Mouse (Mus musculus): Measurements from ENCODE around the gene Dner. TPM values are rescaled to one million over a fixed set of nuclear protein-coding genes. Genes with fewer than 3 reads are reported as not detected.
A peak's percentile ranks its signal among the peaks of the same experiment; 100 is the strongest.

Gene Dner
- polyA plus RNA-seq (2014; fragmentation: Nextera tagmentation; extraction: Ambion mirVana): 241 and 244 TPM in 2 replicates

DNA sequence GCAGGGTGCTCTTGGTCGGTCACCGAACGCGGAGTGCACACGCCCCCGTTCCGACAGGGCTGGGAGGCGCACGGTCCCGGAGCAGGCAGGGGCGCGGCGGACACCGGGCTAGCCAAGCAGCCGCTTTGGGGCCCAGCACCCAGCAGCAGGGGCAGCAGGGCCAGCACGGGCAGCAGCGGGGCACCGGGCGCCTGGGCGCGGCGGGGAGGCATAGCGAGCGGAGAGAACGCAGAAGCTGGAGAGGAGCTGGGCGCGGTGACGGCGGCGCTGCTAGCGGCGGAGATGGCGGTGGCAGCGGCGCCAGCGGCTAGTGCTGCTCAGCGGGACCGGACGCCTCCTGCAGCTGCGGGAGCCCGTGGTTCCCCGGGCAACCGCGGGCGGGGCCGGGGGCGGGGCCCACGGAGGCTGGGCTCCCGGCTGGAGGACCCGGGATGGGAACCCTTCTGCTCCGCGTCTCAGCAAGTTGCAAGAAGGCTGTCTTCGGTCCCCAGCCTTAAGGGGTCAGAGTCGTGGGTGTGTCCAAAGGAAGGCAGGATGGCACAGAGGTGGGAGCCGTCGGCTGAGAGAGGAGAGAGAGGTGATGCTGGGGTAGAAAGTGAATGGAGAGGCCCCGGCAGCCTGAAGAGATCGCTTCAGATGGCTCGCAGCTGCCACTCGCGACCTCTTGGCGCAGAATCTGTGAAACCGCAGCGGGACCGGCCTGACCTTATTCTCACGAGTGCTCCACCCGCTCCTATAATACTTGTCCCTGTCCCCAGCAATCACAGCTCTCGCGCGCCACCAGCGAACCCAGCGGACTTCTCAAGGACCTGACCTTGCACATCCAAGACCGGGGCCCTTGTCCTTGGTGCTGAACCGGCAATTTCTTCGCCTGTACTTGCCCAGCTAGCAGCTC lies at the start of gene Dner:
Dner (minus strand) TSS at position 705 of the 895 bp plus-strand sequence.
- H3K4me3 ChIP-seq (replicated peaks; ENCODE audit: low read depth, low read length): peak within 1 kb of the TSS; percentile 91
- DNase-seq (peak; percentile 90), ATAC-seq (ENCODE audit: low FRiP score, low TSS enrichment) (peak; percentile 89)
- peak within 1 kb of the TSS; percentile 95 for H3K27ac ChIP-seq (replicated peaks; ENCODE audit: low read depth, low read length)
- peak within 1 kb of the TSS; percentile 95 for H3K9ac ChIP-seq (replicated peaks; ENCODE audit: low read length)
- H3K4me2 ChIP-seq (ENCODE audit: low read length): peak within 1 kb of the TSS; percentile 75
- H3K36me3 ChIP-seq (ENCODE audit: control insufficient read depth, insufficient read depth, low read length): no peaks in the 10 kb centered on the region
- under 1% methylated on average over 74 of the region's 75 CpGs for WGBS
- peaks cover 28% of the 10 kb centered on the region for H3K4me1 ChIP-seq (ENCODE audit: control insufficient read depth, insufficient read depth, low read length)
- H3K27me3 ChIP-seq (ENCODE audit: control insufficient read depth, insufficient read depth, low read length): no peaks in the 10 kb centered on the region
- no peaks in the 10 kb centered on the region for H3K9me3 ChIP-seq (ENCODE audit: control insufficient read depth, low read length)

DNA sequence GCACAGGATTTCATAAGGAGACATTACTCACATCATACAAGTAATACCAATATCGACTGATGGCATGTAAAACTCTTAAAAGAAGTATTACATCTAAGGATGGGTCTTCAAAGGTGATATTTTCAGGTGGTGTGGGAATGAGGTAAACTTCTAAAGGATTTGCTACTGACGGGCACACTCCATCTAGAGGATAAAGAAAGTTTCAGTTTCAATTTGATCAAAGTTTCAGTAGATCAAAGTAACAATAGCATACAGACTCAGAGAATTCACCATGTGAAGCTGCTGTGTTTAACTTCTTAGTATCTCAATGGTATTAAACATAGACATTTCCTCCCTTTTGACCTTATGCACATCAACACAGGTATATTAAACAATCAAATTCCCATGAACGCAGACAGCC lies 46.1 kb upstream of the Dner start:
- Histone ChIP-seq H3K9me3 (ENCODE audit: control insufficient read depth, low read length) (no peaks in the 10 kb centered on the region), H3K4me1 (ENCODE audit: control insufficient read depth, insufficient read depth, low read length) (no peaks in the 10 kb centered on the region), H3K4me3 (replicated peaks; ENCODE audit: low read depth, low read length) (no peak overlapping the region), H3K36me3 (ENCODE audit: control insufficient read depth, insufficient read depth, low read length) (peaks cover 74% of the 10 kb centered on the region), H3K27ac (replicated peaks; ENCODE audit: low read depth, low read length) (no peak overlapping the region), H3K27me3 (ENCODE audit: control insufficient read depth, insufficient read depth, low read length) (no peaks in the 10 kb centered on the region), H3K9ac (replicated peaks; ENCODE audit: low read length) (no peak overlapping the region), H3K4me2 (ENCODE audit: low read length) (no peak overlapping the region)
- WGBS: 92% methylated on average over 3 of the region's 3 CpGs
- ATAC-seq (ENCODE audit: low FRiP score, low TSS enrichment) (no peak), DNase-seq (no peak)

DNA sequence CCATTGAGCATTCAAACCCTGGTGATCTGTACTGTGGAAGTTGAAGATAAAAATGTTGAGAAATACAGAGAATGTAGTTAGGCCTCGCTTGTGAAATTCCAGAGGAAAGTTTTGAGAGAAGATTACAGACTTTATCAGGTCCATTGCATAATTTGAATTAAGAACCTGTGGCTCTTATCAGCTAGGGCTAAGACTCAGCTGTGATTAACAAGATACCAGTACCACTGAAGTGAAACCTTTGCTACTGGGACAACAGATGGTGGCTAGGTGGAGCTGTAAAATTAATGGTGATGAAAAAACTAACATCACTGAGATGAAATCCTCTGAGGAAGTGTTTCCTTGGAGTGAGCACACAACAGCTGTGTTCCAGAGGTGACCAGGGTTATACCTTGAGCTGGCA lies 44.1 kb upstream of the Dner start:
- Histone ChIP-seq H3K27ac (replicated peaks; ENCODE audit: low read depth, low read length) (no peak overlapping the region), H3K4me2 (ENCODE audit: low read length) (no peak overlapping the region), H3K4me1 (ENCODE audit: control insufficient read depth, insufficient read depth, low read length) (no peaks in the 10 kb centered on the region), H3K4me3 (replicated peaks; ENCODE audit: low read depth, low read length) (no peak overlapping the region), H3K36me3 (ENCODE audit: control insufficient read depth, insufficient read depth, low read length) (peaks cover 72% of the 10 kb centered on the region), H3K27me3 (ENCODE audit: control insufficient read depth, insufficient read depth, low read length) (no peaks in the 10 kb centered on the region), H3K9me3 (ENCODE audit: control insufficient read depth, low read length) (no peaks in the 10 kb centered on the region), H3K9ac (replicated peaks; ENCODE audit: low read length) (no peak overlapping the region)
- ATAC-seq (ENCODE audit: low FRiP score, low TSS enrichment) (no peak), DNase-seq (no peak)
- WGBS: 100% methylated on average over 1 of the region's 1 CpGs

DNA sequence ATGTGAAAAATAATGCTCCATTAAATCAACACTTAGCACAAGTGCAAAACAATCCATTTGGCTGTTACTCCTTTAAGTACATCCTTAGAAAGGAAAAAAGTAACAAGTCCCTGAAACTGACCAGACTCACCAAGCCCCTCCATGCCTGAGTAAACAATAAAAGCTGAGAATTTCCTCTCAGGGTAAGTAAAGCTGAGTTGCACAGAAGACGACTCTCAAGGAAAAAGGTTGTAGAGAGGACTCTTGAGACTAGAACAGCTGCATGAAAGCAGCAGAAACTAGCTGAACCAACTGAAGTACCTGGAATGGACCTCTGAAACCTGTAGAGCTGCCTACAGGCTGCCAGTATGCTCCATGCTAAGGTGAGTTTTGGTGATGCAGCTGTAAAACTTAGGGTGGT lies 41.1 kb upstream of the Dner start:
- H3K4me3 ChIP-seq (replicated peaks; ENCODE audit: low read depth, low read length): no peak overlapping the region
- no peak overlapping the region for H3K27ac ChIP-seq (replicated peaks; ENCODE audit: low read depth, low read length)
- no peak overlapping the region for H3K9ac ChIP-seq (replicated peaks; ENCODE audit: low read length)
- H3K36me3 ChIP-seq (ENCODE audit: control insufficient read depth, insufficient read depth, low read length): peaks cover 63% of the 10 kb centered on the region
- H3K4me1 ChIP-seq (ENCODE audit: control insufficient read depth, insufficient read depth, low read length): no peaks in the 10 kb centered on the region
- no peak overlapping the region for H3K4me2 ChIP-seq (ENCODE audit: low read length)
- H3K27me3 ChIP-seq (ENCODE audit: control insufficient read depth, insufficient read depth, low read length): no peaks in the 10 kb centered on the region
- ATAC-seq (ENCODE audit: low FRiP score, low TSS enrichment): no peak
- H3K9me3 ChIP-seq (ENCODE audit: control insufficient read depth, low read length): no peaks in the 10 kb centered on the region
- WGBS: 61% methylated on average over 1 of the region's 1 CpGs
- no peak for DNase-seq

DNA sequence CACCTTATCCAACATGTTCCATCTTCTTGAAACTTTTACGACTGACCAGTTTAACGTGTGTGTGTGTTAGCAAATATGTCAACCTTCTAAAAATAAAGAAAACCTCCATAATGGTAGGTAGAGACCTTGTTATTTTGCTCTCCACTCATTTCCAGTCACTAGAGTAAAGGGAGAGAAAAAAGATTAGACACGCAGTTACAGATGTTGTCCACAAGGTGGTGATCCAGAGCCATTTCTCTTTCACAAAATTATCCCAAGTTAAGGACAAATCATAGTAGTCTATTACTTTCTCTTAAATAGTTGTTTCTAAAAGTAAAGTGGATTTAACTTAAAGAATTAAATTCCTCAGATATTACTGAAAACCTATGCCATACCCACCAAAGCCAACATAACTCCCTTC lies 37.8 kb upstream of the Dner start:
- Histone ChIP-seq H3K9me3 (ENCODE audit: control insufficient read depth, low read length) (no peaks in the 10 kb centered on the region), H3K4me2 (ENCODE audit: low read length) (no peak overlapping the region), H3K36me3 (ENCODE audit: control insufficient read depth, insufficient read depth, low read length) (peaks cover 60% of the 10 kb centered on the region), H3K4me3 (replicated peaks; ENCODE audit: low read depth, low read length) (no peak overlapping the region), H3K27me3 (ENCODE audit: control insufficient read depth, insufficient read depth, low read length) (no peaks in the 10 kb centered on the region), H3K9ac (replicated peaks; ENCODE audit: low read length) (no peak overlapping the region), H3K27ac (replicated peaks; ENCODE audit: low read depth, low read length) (no peak overlapping the region), H3K4me1 (ENCODE audit: control insufficient read depth, insufficient read depth, low read length) (no peaks in the 10 kb centered on the region)
- 67% methylated on average over 3 of the region's 3 CpGs for WGBS
- peak; percentile 68 for DNase-seq
- ATAC-seq (ENCODE audit: low FRiP score, low TSS enrichment): no peak

DNA sequence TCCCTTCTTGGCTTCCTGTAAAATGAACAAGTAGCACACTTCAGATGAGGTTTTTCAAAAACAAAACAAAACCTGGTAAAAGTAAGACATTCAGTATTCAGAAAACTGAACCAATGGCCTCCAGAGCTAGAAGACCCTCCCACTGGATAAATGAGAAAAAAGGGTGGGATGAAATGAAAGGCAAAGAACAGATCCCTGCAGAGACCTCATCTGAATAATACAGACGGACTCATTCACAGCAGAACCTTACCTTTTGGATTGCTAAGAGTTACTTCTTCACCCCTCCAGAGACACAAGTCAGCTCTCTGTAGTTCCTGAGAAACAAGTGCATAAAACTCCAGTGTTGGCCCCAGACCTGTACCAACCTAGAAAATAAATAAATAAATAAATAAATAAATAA lies 35.7 kb upstream of the Dner start:
- H3K9ac ChIP-seq (replicated peaks; ENCODE audit: low read length): no peak overlapping the region
- no peak for DNase-seq
- WGBS: 70% methylated on average over 1 of the region's 1 CpGs
- no peak overlapping the region for H3K4me2 ChIP-seq (ENCODE audit: low read length)
- no peak for ATAC-seq (ENCODE audit: low FRiP score, low TSS enrichment)
- H3K27ac ChIP-seq (replicated peaks; ENCODE audit: low read depth, low read length): no peak overlapping the region
- no peaks in the 10 kb centered on the region for H3K9me3 ChIP-seq (ENCODE audit: control insufficient read depth, low read length)
- H3K4me3 ChIP-seq (replicated peaks; ENCODE audit: low read depth, low read length): no peak overlapping the region
- no peaks in the 10 kb centered on the region for H3K4me1 ChIP-seq (ENCODE audit: control insufficient read depth, insufficient read depth, low read length)
- peaks cover 54% of the 10 kb centered on the region for H3K36me3 ChIP-seq (ENCODE audit: control insufficient read depth, insufficient read depth, low read length)
- H3K27me3 ChIP-seq (ENCODE audit: control insufficient read depth, insufficient read depth, low read length): no peaks in the 10 kb centered on the region

DNA sequence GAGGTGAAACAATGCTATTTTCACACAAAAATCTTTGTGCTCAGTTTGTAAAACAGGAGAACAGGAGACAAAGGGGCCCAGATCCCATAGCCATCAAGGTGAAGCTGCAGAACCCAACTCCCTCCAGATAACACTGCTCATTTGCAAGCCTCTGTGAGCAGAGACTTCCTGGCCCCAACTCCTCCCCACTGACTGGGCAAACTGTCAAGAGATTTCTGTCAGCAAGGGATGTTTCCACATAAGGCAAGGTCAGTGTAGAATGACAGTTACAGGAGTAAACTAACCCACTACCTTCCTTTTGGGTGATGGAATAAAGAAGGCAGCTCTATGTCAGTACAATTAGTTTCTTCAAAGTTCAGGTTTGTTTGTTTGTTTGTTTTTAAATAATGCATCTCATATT lies 26.8 kb upstream of the Dner start:
- ATAC-seq (ENCODE audit: low FRiP score, low TSS enrichment): no peak

DNA sequence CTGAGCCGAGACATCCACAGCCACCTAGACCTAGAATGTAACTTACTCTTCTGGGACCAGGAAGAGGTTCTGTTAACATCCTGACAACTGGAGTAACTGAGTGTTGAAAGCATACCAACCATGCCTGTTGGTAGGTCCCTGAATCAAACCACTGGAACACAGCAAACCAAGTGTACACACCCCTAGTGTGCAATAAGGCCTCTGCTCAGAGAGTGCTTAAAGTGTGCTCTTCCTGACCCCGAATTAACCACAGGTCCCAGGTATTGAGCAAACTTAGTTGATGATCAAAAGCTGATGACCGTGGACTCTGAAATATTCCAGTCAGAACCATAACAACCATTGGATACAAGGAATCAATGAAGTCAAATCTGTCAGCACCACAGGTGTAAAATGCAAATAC lies 26.4 kb upstream of the Dner start:
- no peak for ATAC-seq (ENCODE audit: low FRiP score, low TSS enrichment)
- WGBS: 98% methylated on average over 3 of the region's 3 CpGs
- Histone ChIP-seq H3K4me3 (replicated peaks; ENCODE audit: low read depth, low read length) (no peak overlapping the region), H3K27ac (replicated peaks; ENCODE audit: low read depth, low read length) (no peak overlapping the region), H3K4me1 (ENCODE audit: control insufficient read depth, insufficient read depth, low read length) (no peaks in the 10 kb centered on the region), H3K9ac (replicated peaks; ENCODE audit: low read length) (no peak overlapping the region), H3K36me3 (ENCODE audit: control insufficient read depth, insufficient read depth, low read length) (peaks cover 51% of the 10 kb centered on the region), H3K27me3 (ENCODE audit: control insufficient read depth, insufficient read depth, low read length) (no peaks in the 10 kb centered on the region), H3K9me3 (ENCODE audit: control insufficient read depth, low read length) (no peaks in the 10 kb centered on the region), H3K4me2 (ENCODE audit: low read length) (no peak overlapping the region)
- no peak for DNase-seq

More for the DNA sequence above, 26.8 kb upstream of the Dner start:
- Histone ChIP-seq H3K4me3 (replicated peaks; ENCODE audit: low read depth, low read length) (no peak overlapping the region), H3K36me3 (ENCODE audit: control insufficient read depth, insufficient read depth, low read length) (peaks cover 56% of the 10 kb centered on the region), H3K4me1 (ENCODE audit: control insufficient read depth, insufficient read depth, low read length) (no peaks in the 10 kb centered on the region), H3K9me3 (ENCODE audit: control insufficient read depth, low read length) (no peaks in the 10 kb centered on the region), H3K4me2 (ENCODE audit: low read length) (no peak overlapping the region), H3K27me3 (ENCODE audit: control insufficient read depth, insufficient read depth, low read length) (no peaks in the 10 kb centered on the region), H3K9ac (replicated peaks; ENCODE audit: low read length) (no peak overlapping the region), H3K27ac (replicated peaks; ENCODE audit: low read depth, low read length) (no peak overlapping the region)
- DNase-seq: no peak

DNA sequence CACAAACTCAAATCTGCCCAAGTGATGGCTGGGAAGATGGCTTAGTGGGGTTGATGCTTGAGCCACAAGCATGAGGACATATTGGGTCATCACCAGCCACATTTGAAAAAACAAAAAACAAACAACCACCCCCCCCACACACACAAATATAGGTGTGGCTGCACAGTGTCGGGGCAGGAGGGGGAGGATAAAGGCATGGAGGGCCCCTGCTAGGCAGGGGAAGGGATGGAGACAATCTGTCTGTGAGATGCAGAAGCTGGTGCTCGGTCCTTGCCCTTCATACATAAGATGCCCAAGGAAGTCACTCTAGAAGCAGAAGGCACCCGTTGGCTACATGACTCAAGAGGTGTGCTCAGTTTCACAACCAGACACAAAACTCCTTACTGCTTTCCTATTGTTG lies 25.9 kb upstream of the Dner start:
- WGBS: 94% methylated on average over 3 of the region's 3 CpGs
- Histone ChIP-seq H3K36me3 (ENCODE audit: control insufficient read depth, insufficient read depth, low read length) (peaks cover 50% of the 10 kb centered on the region), H3K4me3 (replicated peaks; ENCODE audit: low read depth, low read length) (no peak overlapping the region), H3K4me2 (ENCODE audit: low read length) (no peak overlapping the region), H3K27me3 (ENCODE audit: control insufficient read depth, insufficient read depth, low read length) (no peaks in the 10 kb centered on the region), H3K9me3 (ENCODE audit: control insufficient read depth, low read length) (no peaks in the 10 kb centered on the region), H3K9ac (replicated peaks; ENCODE audit: low read length) (no peak overlapping the region), H3K4me1 (ENCODE audit: control insufficient read depth, insufficient read depth, low read length) (no peaks in the 10 kb centered on the region), H3K27ac (replicated peaks; ENCODE audit: low read depth, low read length) (no peak overlapping the region)
- DNase-seq: no peak
- no peak for ATAC-seq (ENCODE audit: low FRiP score, low TSS enrichment)
